Mouse (Mus musculus): ENCODE measurements around the gene Gtdc1. TPM values are rescaled to one million over a fixed set of nuclear protein-coding genes. Genes with fewer than 3 reads are reported as not detected.

The Gtdc1 gene
- polyA plus RNA-seq, 1 experiment from 2014 or later: 8.5 TPM

- Histone ChIP-seq H3K27ac (ENCODE audit: low read depth) (no peak overlapping the region), H3K36me3 (replicated peaks; ENCODE audit: insufficient read depth, low read length) (no peaks in the 10 kb centered on the region), H3K9me3 (ENCODE audit: low read length) (no peaks in the 10 kb centered on the region), H3K4me2 (ENCODE audit: low read depth, low read length) (no peak overlapping the region), H3K4me3 (ENCODE audit: low read depth, low read length) (no peak overlapping the region), H3K4me1 (ENCODE audit: insufficient read depth) (peaks cover 10% of the 10 kb centered on the region), H3K9ac (replicated peaks) (no peak overlapping the region), H3K27me3 (ENCODE audit: insufficient read depth, low read length) (no peaks in the 10 kb centered on the region)
- WGBS (ENCODE audit: insufficient replicate concordance): 86% methylated on average over 3 of the region's 3 CpGs
- no peak for ATAC-seq
- DNase-seq: no peak
- no peak for TF ChIP-seq CTCF (IDR thresholded peaks at IDR 0.05; ENCODE audit: low read depth)
- no peak for TF ChIP-seq EP300 (IDR thresholded peaks at IDR 0.05; ENCODE audit: low read depth)
Measured at GRCm38 (mm10) chr2:44930951-44931350, 3.5 kb upstream of the Gtdc1 start.

GRCm38 (mm10) chr2:44928631-44929030, 1.2 kb upstream of the Gtdc1 start:
- WGBS (ENCODE audit: insufficient replicate concordance): 81% methylated on average over 3 of the region's 3 CpGs
- Histone ChIP-seq H3K4me2 (ENCODE audit: low read depth, low read length) (no peak overlapping the region), H3K4me3 (ENCODE audit: low read depth, low read length) (no peak overlapping the region), H3K9me3 (ENCODE audit: low read length) (no peaks in the 10 kb centered on the region), H3K9ac (replicated peaks) (no peak overlapping the region), H3K4me1 (ENCODE audit: insufficient read depth) (peaks cover 15% of the 10 kb centered on the region), H3K27ac (ENCODE audit: low read depth) (no peak overlapping the region), H3K27me3 (ENCODE audit: insufficient read depth, low read length) (no peaks in the 10 kb centered on the region), H3K36me3 (replicated peaks; ENCODE audit: insufficient read depth, low read length) (no peaks in the 10 kb centered on the region)
- ATAC-seq (no peak), DNase-seq (no peak)
- TF ChIP-seq CTCF (IDR thresholded peaks at IDR 0.05; ENCODE audit: low read depth) (no peak), EP300 (IDR thresholded peaks at IDR 0.05; ENCODE audit: low read depth) (no peak)

GRCm38 (mm10) chr2:44926683-44927481, 575 bp downstream of the Gtdc1 start:
- H3K9ac ChIP-seq (replicated peaks): peak overlapping the region; percentile 89
- H3K4me2 ChIP-seq (ENCODE audit: low read depth, low read length): peak overlapping the region; percentile 95
- no peaks in the 10 kb centered on the region for H3K36me3 ChIP-seq (replicated peaks; ENCODE audit: insufficient read depth, low read length)
- no peaks in the 10 kb centered on the region for H3K27me3 ChIP-seq (ENCODE audit: insufficient read depth, low read length)
- ATAC-seq (peak; percentile 93), DNase-seq (peak; percentile 95)
- under 1% methylated on average over 42 of the region's 95 CpGs for WGBS (ENCODE audit: insufficient replicate concordance)
- peak overlapping the region; percentile 87 for H3K4me3 ChIP-seq (ENCODE audit: low read depth, low read length)
- peak overlapping the region; percentile 99 for H3K27ac ChIP-seq (ENCODE audit: low read depth)
- peaks cover 15% of the 10 kb centered on the region for H3K4me1 ChIP-seq (ENCODE audit: insufficient read depth)
- H3K9me3 ChIP-seq (ENCODE audit: low read length): no peaks in the 10 kb centered on the region
- no peak for TF ChIP-seq EP300 (IDR thresholded peaks at IDR 0.05; ENCODE audit: low read depth)
- TF ChIP-seq CTCF (IDR thresholded peaks at IDR 0.05; ENCODE audit: low read depth): no peak

GRCm38 (mm10) chr2:44926167-44926682, 1.2 kb downstream of the Gtdc1 start:
- H3K36me3 ChIP-seq (replicated peaks; ENCODE audit: insufficient read depth, low read length): no peaks in the 10 kb centered on the region
- peak overlapping the region; percentile 87 for H3K4me3 ChIP-seq (ENCODE audit: low read depth, low read length)
- H3K4me2 ChIP-seq (ENCODE audit: low read depth, low read length): peak overlapping the region; percentile 95
- peak overlapping the region; percentile 89 for H3K9ac ChIP-seq (replicated peaks)
- TF ChIP-seq EP300 (IDR thresholded peaks at IDR 0.05; ENCODE audit: low read depth) (no peak), CTCF (IDR thresholded peaks at IDR 0.05; ENCODE audit: low read depth) (no peak)
- DNase-seq: no peak
- no peak for ATAC-seq
- under 1% methylated on average over 17 of the region's 17 CpGs for WGBS (ENCODE audit: insufficient replicate concordance)
- H3K9me3 ChIP-seq (ENCODE audit: low read length): no peaks in the 10 kb centered on the region
- H3K27ac ChIP-seq (ENCODE audit: low read depth): peak overlapping the region; percentile 99
- H3K4me1 ChIP-seq (ENCODE audit: insufficient read depth): peaks cover 15% of the 10 kb centered on the region
- no peaks in the 10 kb centered on the region for H3K27me3 ChIP-seq (ENCODE audit: insufficient read depth, low read length)

- no peaks in the 10 kb centered on the region for H3K36me3 ChIP-seq (replicated peaks; ENCODE audit: insufficient read depth, low read length)
- H3K4me1 ChIP-seq (ENCODE audit: insufficient read depth): peaks cover 18% of the 10 kb centered on the region
- no peak for ATAC-seq
- no peak overlapping the region for H3K4me3 ChIP-seq (ENCODE audit: low read depth, low read length)
- TF ChIP-seq EP300 (IDR thresholded peaks at IDR 0.05; ENCODE audit: low read depth): no peak
- no peak for TF ChIP-seq CTCF (IDR thresholded peaks at IDR 0.05; ENCODE audit: low read depth)
- no peaks in the 10 kb centered on the region for H3K9me3 ChIP-seq (ENCODE audit: low read length)
- no peak for DNase-seq
- H3K27ac ChIP-seq (ENCODE audit: low read depth): no peak overlapping the region
- H3K4me2 ChIP-seq (ENCODE audit: low read depth, low read length): no peak overlapping the region
- no peaks in the 10 kb centered on the region for H3K27me3 ChIP-seq (ENCODE audit: insufficient read depth, low read length)
- H3K9ac ChIP-seq (replicated peaks): no peak overlapping the region
Measured at GRCm38 (mm10) chr2:44924618-44925017, 2.8 kb downstream of the Gtdc1 start.

GRCm38 (mm10) chr2:44923056-44923883, 4.2 kb downstream of the Gtdc1 start:
- WGBS (ENCODE audit: insufficient replicate concordance): 82% methylated on average over 8 of the region's 8 CpGs
- no peak for ATAC-seq

More at GRCm38 (mm10) chr2:44923056-44923883, 4.2 kb downstream of the Gtdc1 start:
- H3K36me3 ChIP-seq (replicated peaks; ENCODE audit: insufficient read depth, low read length): no peaks in the 10 kb centered on the region
- no peak overlapping the region for H3K4me3 ChIP-seq (ENCODE audit: low read depth, low read length)
- no peak overlapping the region for H3K9ac ChIP-seq (replicated peaks)
- no peak for DNase-seq
- H3K4me2 ChIP-seq (ENCODE audit: low read depth, low read length): peak overlapping the region; percentile 38; the same call in 1 of the 2 replicates
- no peaks in the 10 kb centered on the region for H3K9me3 ChIP-seq (ENCODE audit: low read length)
- H3K27me3 ChIP-seq (ENCODE audit: insufficient read depth, low read length): no peaks in the 10 kb centered on the region
- no peak overlapping the region for H3K27ac ChIP-seq (ENCODE audit: low read depth)
- H3K4me1 ChIP-seq (ENCODE audit: insufficient read depth): peaks cover 18% of the 10 kb centered on the region
- TF ChIP-seq CTCF (IDR thresholded peaks at IDR 0.05; ENCODE audit: low read depth) (no peak), EP300 (IDR thresholded peaks at IDR 0.05; ENCODE audit: low read depth) (no peak)
